Mouse (Mus musculus): ENCODE data around the gene 2610528J11Rik.

- no peak for TF ChIP-seq GATA1 (IDR thresholded peaks at IDR 0.05; ENCODE audit: low read length)
- TF ChIP-seq TAL1 (IDR thresholded peaks at IDR 0.05; ENCODE audit: low read length) = no peak
Measured at GRCm38 (mm10) chr4:118516699-118517496, 9.9 kb upstream of the 2610528J11Rik start.
